Mouse (Mus musculus): ENCODE measurements around the gene Efhd2.
A peak's percentile ranks its signal among the peaks of the same experiment; 100 is the strongest.

The Efhd2 gene

DNA sequence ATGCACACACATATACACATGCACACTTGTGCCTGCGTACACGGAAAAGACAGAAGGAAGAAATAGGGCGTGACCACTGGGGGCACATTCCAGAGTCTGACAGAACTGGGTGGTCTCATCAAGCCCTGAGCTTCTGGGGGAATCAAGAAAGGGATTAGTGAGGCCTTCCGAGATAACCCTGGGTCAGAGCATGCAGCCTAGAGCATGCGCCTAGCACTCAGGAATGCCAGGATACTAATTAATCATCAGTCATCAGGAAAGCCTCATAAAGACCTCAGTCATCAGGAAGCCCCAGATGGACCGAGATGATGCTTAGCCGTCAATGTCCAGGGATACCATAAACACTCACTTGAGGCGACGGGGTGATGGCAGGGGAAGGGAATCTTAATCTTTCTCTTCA, 5.2 kb upstream of the Efhd2 start:
- no peak for DNase-seq

DNA sequence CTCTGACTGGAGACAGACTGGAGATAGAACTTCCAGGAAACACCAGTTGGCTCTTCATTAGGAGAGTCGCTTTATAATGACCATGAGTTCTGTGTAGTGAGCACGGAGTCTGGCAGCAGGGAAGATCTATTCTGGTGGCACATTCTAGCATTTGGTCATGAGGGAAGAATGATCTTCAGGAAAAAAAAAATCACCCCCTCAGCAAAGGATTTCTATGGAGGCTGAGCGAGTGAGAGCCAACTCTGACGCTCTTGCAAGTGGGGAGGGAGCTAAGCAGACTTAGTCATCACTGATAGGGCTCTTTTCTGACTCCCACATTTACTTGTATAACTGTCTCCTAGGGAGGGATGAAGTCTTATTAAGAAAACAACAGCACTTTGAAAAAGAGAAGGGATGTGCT, 4.4 kb upstream of the Efhd2 start:
- DNase-seq: no peak

DNA sequence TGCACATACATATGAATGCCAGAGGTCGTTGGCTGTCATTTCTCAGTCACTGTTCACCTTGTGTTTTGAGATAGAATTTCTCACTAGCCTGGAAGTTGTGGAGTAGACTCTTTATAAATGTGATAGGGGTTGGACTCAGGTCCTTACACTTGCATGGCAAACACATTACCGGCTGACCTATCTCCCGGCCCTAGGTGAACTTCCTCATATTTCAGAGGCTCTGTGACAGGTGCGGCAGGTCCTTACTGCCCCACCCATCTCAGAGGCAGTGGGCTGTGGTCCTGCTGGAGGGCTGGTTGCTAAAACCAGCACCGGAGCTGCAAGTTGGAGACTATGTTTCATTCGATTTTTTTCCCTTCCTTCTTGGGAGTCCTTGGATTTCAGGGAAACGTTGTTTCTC, 3.9 kb upstream of the Efhd2 start:
- DNase-seq: no peak

DNA sequence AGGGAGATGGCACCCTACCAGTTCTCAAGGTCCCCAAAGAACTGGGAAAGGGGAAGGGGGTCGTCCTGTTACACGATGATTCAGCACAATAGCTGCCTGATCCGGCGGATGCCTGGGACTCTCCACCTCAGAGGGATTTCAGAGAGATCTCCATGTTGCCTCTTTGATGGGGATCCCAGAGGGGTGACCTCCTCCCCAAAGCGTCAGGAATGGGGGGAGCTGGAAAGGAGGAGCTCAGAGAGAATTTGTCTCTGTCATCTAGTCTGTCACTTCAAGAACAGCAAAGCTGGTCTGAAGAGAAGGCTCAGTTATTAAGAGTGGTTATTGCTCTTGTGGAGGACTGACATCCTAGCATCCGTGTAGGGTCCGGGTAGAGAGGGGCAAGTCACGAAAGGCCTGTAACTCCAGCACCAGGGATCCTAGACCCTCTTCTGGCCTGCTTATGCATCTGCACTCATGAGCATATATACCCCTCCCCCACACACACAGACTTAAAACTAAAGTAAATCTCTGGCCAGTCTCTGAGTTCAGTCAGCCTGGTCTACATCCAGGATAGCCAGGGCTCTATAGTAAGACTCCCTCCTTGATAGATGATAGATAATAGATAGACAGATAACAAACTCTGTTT, 875 bp upstream of the Efhd2 start:
- no peak for DNase-seq

DNA sequence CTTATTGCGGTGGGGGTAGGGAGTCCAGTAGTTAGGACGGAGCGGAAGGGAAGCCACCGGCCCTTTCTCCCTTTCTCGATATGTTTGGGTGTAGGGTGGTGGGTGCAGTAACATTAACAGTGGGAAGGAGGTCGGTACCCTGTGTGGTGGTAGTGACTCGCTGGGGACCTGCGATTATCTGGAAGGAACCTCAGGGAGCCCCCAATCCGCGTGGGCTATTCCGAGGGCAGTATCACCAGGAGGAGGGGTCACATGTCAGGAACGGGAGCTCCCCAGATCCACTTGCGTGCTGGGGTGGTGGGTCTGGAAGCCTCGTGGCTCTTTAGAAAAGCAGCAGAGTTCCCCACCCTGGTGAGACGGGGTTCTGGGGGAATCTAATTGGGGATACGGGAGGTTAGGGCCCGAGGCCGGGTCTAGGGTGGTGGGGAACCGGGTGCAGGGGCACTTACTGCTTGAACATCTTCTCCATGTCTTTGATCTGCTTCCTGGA, 564 bp downstream of the Efhd2 start:
- no peak for DNase-seq

DNA sequence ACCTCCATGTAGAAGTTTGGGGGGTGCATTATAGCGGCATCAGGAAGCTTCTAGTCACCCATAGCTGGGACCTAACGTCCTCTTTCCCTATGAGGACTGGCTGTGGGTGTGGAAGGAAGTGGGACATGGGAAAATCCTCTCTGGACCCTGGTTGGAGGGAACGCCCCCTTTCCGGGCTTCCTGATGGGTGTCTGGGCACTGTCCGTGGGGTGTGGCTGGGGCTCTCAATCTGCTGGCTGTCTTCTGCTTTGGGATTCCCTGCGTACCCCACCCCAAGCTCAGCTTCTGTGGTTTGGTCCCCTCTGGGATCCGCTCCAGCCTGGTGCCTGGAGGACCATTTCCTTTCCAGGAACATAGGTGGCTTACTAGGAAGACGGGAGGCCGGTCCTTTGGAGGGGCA, 1.7 kb downstream of the Efhd2 start:
- peak; percentile 37 to 48 for DNase-seq

DNA sequence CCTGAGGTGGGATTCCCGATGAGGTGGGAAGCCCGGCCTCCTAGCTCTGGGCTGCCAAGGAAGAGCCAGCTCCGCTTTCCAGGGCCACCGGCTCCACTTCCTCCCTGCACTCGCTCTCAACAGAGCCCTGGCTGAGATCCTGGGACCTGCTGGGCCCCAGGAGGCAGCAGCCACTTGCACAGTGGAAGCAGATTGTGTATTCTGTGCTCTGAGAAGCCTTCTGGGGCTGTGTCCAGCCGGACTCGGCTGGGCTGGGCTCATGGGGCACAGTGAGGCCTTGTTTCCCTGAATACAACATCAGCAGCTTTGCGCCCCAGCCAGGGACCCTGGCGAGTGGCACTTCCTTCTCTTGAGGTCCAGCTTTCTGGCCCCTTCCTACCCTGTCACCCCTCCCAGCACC, 2.8 kb downstream of the Efhd2 start:
- no peak for DNase-seq

DNA sequence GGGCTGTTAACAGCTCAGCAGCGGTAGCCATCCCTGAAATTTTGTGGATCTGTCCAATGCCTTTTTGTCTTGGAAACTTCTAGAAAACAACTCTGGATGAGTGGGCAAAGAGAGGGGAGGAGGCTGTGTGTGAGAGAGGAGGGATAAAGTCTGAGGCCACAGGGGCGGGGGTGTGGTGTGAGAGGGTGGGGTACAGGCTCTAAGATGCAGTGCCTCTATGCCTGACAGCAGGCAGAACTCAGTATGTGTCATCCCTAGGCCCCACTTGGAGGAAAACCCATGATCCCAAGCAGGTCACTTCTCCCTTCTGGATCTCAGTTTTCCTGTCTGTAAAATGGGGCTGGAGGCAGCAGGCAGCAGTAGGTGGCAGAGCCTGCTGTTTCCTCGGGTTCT, 3.4 kb downstream of the Efhd2 start:
- DNase-seq: no peak

DNA sequence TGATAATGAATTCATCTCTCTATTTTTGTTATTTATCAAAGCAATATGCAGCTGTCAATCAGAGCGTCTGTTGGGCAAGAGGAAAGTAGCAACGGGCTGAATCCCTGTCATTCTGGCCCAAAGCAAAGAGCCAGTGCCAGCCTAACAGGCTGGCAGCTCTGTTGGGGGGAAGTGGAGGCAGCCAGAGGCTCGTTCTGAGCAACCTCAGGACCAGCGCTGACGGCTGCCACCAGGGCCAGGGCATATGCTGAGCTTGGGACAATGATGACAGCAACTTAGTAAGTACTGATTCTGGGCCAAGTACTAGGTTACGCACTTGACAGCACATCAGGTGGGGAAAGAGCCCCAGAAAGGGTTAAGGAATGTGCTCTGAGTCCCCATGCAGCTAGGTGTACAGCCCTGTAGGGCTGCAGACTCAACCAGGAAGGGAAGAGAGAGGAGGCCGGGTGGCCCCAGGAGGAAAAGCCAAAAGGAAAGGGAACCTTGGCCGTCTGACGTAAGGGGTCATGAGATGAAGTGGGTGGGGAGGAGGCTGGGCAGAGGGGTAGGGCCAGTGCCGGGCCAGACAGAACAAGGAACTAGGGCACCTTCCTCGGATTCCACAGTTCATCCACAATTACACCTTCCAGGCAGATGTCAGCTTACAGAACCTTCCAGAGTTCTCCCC, 3.9 kb downstream of the Efhd2 start:
- DNase-seq: peak; percentile 77 to 81

DNA sequence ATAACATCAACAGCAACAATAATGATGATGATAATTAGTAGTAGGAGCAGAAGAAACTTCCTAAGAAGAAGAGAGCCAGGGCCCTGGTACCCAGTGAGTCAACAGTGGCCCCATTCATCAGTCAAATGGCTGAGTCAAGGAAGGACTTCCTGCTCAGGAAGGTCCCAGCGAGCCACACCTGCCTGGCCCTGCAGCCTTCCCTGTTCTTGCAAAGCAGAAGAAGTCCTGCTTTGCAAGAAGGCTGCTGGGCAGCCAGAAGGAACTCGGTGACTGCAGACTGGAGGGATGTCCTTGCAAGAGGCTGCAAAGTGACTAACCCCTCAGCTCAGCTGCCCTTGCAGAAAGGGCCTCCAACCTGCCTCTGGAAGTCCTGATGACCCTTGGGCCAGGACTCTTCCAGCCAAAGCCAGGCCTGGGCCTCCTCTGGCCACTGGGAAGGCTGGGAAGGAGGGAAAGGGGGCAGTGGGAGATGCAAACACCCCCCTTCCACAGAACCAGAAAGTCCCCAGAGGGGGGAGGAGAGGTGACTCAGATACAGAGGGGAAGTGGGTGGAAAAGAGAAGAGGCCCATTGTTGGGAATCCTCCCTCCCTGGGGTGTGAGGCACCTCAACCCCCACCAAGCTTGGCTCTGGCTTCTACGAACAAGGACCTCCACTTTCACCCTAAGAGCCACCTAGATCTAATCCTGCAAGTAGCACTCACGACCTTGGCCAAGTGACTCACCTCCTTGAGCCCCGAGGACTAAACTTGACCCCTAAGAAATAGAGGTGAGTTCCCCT, 5.1 kb downstream of the Efhd2 start:
- no peak for DNase-seq

DNA sequence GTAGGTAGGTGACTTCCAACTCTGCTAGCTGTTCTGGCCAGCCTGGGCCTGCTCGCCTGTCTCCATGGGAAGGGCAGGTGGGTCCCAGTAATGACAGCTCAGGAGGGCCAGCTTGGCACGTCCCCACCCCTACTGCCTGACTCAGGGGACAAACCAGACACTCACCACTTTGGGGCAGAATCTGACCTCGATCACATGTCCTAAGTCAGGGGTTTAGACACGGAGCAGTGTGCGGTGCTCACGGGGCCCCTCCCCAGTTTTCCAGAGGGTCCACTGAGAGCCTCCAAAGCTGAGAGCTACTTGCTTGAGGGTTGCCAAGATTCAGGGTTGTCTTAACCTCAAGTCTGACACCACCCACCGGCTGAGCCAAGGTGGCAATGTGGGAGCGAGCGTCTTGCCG, 6.7 kb downstream of the Efhd2 start:
- no peak for DNase-seq

DNA sequence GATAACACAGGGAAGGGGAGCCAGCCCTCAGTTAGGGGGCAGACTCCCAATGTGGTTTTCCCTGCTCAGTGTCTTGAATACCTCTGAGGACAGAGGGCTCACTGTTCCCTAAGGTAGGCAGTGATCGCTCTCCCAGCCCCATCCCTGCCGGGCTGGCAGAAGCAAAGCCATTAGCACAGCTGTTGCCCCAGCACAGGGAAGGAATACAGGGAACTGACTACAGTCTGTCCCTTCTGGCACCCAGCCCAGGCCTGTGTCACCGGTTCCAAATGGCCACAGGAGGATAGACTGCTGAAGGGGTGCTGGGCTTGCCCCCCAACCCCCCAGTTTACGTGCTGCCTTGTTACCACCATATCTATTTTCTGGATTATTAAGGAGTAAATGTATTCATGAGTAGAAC, 7.2 kb downstream of the Efhd2 start:
- peak; percentile 47 to 75 for DNase-seq

DNA sequence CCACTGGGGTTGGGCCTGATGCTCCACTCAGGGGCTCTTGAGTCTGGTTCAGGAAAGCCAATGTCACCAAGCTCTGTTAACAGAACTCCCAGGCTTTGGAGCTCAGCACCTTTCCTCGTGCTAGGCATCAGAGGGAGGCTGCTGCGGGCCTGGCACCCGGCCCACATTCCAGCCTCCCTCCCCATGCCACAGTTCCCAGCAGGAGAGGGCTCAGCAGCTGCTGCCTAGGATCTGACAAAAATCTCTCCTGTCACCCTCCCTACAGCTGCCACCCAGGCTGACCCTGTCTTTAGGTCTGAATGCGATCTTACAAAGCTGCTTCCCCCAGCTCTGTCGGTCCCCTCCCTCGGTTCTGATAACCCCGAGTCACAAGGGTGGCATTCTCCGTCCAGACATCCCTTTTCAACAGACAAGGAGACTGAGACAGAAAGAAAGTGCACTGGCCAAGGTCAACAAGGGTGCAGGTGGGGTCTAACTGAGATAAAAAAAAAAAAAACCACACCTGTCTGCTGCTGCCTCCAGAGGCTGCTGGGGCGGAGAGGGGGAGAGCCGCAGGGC, 7.7 kb downstream of the Efhd2 start:
- DNase-seq: peak; percentile 53 to 72

DNA sequence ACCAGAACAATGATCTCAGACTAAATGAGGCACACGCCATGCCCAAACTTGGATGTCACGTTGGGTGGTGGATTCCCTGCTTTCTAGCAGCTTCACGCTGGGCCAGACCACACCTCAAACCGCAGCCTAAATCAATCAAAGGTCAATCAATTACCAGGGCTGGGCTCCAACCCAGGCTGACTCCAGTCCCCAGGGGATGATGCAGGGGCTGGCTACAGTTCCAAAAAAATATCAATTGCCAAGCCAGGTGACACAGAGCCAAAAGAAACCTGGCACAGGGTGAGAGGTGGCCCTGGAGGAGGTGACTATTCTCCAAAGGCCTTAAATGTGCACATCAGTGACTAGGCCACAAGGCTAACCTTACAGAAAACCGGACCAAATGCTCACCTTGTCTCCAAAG, 9.1 kb downstream of the Efhd2 start:
- peak; percentile 29 to 46 for DNase-seq

DNA sequence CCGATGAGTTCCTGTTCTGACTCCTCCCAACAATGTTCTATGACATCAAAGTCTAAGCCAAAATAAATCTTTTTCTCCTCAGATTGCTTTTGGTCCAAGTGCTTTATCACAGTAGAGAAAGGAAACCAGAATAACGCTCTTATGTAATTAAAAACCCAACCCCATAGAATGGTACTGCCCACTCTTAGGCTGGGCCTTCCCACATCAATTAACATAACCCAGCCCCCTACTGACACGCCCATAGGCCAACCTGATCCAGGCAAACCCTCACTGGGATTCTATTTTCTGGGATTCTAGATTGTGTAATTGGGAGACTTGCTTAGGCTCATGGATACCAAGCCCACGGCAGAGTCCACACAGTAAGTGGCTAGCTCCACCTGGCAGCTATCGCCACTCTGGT, 9.7 kb downstream of the Efhd2 start:
- no peak for DNase-seq

DNA sequence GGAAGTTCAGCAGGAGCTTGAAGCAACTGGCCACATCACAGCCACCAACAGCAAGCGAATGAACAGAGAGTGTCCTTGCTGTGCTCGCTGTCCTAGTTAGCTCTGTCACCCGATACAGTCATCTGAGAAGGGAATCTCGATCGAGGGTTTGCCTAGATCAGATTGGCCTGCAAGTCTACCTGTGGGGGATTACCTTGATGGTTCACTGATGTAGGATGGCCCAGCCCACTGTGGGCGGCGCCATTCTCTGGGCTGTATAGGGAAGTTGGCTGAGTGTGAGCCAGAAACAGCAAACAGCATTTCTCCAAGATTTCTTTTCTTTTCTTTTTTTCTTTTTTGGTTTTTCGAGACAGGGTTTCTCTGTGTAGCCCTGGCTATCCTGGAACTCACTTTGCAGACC, 10.2 kb downstream of the Efhd2 start:
- DNase-seq: no peak

DNA sequence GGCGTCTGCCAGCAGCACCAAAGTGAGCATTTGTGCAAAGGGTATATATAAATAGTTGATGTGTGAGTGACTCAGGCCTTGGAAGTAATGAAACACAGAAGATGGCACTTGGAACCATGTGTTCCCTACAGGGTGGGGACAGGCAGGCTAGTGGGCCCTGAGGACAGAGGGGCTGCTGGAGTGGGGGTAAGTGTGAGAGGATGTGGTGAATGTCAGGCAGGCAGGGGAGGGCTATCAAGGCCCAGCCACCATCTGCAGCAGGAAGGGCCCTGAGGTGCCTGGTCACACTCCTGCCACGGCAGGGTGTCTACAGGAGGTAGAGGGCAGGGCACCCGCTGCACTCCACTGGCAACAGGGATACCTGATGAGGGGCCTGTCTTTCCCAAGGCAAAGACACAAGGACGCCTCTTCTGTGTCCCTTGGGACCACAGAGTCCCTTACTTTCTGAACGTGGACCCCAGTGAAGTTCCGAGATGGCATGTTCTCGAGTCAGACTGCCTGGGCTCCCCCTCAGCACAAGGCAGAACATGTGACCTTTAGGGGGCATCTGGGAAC, 10.9 kb downstream of the Efhd2 start:
- DNase-seq: no peak

DNA sequence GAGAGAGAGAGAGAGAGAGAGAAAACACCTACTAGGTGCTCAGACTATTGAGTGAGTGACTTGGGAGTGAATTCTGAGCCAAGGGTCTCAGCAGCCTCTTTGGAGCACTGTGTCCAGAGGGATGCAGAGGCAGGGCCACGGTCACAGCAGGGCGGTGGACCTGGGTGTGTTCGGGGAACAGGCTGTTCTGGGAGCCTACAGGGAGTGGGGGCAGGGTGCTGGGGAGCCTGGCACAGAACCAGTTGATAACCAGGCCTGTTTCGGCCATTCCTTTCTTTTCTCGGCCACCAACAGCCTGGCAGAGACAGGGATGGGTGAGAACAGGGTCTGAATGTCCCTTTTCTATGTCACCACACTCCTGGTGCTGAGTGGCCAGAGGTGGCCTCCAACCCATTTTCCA, 11.9 kb downstream of the Efhd2 start:
- no peak for DNase-seq

DNA sequence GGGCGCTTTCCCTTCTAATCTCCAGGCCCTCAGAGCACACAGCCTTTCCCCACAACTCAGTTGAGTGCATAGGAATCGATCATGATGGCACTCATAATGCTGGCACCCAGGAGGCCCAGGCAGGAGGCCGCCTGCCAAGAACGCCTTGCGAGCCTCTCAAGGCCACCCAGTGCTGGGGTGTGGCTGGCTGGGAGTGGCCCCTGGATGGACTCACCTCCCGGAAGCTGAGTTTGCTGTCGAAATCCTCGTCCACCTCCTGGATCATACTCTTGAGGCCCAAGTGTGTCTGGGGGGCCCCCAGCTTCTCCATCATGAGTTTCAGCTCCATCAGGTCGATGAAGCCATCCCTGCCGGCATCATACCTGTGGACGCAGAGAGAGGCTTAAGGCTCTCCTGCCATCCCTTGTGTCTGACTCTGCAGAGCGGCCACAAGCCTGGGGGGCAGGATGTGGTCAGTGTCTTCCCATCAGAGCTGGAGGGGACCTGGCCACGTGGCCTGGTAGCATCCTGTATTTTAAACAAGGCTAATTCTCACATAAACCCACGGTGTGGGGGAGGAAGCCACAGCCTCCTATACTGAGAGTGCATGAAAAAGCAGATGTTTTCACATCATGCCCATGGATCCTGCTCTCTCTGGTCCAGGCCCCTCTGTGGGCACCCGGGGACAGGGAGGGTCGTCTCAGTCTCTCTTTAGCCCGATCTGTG, 13.0 kb downstream of the Efhd2 start:
- DNase-seq: no peak

DNA sequence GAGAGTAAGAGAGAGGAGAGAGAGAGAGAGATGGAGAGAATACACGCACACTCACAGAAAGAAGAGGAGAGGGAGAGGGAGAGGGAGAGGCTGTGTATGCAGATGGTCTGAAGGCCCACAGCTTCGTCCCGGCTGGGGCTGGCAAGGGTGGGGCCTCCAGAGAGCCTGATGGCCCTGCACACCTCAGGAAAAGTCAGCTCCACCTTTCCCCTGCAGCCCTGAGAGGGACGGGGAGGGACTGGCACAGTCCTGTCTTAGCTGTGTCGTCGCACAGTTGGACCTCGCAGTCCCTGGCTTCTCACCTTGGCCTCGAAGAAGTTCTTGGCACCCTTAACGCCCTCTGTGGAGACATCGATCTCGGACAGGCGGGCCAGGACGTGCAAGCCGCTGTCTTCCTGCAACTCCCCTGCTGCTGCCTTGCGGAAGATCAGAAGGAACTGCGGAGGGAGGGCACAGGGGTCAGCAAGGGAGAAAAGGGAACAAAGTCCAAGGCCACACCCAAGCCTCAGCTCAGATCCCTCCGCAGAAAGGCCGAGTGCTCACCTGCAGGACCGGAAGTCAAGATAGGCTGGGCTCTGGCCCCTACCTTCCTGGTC, 14.4 kb downstream of the Efhd2 start:
- no peak for DNase-seq

DNA sequence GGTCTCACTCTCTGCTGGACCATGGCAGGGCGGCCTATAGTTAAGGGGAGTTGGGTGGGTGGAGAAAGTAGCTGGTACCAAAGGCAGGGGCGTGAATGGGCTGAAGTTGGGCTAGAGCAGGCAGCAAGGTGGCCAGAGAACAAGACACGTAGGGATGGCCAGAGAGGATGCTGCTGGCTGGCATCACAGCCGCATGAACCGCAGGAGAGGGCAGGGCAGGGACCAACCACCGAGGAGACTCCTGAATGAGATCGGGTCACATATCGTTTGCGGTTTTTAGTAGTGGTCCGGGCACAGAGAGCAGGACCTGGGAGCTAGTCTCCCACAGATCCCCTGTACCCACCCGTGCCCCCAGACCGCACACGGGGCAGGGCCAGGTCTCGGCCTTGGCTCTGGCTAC, 15.4 kb downstream of the Efhd2 start:
- DNase-seq: no peak

DNA sequence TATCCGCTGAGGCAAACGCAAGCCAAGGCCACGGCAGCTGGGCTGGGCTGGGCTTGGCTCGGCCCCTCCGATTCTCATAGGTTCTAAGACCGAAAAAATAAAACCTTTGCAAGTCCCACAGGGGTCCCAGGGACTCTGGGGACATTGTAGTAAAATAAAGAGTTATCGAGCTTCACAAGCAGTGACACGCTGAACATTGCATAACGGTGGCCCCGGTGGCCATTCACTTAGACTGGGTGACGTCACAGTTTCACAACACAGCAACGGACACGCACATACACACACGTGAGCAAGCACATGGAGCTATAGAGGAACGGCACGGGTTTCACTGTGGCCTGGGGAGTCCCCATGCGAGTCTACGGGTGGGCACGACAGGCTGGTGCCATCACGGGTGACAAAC, 16.2 kb downstream of the Efhd2 start:
- DNase-seq: no peak

All from kidney, postnatal 36 days (tissue).